Mouse (Mus musculus): ENCODE measurements at regions not wholly inside any gene's neighbourhood (a gene's known extent, or its start where the extent isn't known, plus 50 kb on each side); places are given as distances from the start of the nearest gene placed in this dataset.

DNA sequence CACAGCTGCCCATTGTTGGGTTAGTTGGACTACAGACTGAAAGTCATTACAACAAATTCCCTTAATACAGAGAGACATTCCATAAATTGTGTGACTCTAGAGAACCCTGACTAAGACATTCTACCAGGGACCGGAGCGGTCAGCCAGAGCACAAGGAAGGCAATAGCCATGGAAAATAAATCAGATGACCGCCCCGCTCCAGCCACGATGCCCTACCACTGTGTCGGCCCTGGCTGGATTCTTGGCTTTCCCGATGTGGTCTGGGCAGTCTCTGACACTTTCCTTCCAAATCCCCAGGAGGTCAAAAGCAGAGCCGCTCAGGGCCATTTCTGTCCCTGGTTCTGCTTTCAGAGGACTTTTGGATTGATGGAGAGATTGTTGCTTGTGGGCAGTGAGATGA is 57.8 kb downstream of the Lsm3 start:
- no peak for DNase-seq

- no peak for DNase-seq
Measured at GRCm38 (mm10) chr6:91574414-91574813, 58.7 kb downstream of the Lsm3 start.

- peak; percentile 85 for DNase-seq
Measured at GRCm38 (mm10) chr6:91575662-91576364, 60.1 kb downstream of the Lsm3 start.

GRCm38 (mm10) chr6:91576906-91577305 is 61.2 kb downstream of the Lsm3 start:
- no peak for DNase-seq

GRCm38 (mm10) chr6:91579666-91580065 is 63.9 kb downstream of the Lsm3 start:
- no peak for DNase-seq

GRCm38 (mm10) chr6:91580607-91581006 is 64.9 kb downstream of the Lsm3 start:
- DNase-seq, result no peak

- DNase-seq, result no peak
Measured at GRCm38 (mm10) chr6:91582338-91582737, 66.6 kb downstream of the Lsm3 start.

DNA sequence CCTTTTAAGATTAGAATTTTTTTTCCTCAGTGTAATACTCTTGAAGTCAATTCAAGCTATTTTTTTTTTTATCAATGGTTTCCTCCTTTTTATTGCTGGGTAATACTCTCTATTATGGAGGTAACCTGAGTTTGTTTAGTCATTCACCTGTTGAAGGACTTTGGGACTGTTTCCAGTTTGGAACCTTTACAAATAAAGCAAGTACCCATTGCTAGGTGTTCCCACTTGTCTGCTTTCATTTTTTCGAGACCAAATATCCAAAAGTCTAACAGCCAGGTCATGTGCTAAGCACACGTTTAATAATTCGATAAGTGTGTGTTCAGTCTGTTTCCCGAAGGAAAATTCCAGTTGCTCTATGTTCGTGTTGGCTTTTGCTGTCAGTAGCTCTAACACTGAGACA is 67.6 kb downstream of the Lsm3 start:
- DNase-seq, result no peak

DNA sequence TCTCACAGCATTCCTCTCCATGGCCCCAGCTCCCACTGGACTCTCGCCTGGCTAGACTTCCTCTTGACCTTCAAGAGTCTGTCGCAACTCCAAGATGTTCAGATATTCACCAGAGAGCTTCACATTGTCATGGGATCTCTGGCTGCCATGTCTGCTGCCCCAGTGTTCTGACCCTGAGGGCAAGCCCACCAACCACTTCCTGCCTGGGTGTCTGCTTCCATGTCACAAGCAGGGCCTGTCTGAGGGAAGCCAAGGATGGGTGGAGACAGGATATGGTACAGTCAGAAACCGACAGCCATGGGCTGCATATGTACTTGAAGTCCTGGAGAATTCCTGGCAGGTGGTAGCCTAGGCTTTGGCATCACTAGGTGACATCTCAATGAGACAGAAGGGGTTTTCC is 69.8 kb downstream of the Lsm3 start:
- no peak for DNase-seq

- DNase-seq, result no peak
Measured at GRCm38 (mm10) chr6:91589181-91589580, 73.5 kb downstream of the Lsm3 start.

DNA sequence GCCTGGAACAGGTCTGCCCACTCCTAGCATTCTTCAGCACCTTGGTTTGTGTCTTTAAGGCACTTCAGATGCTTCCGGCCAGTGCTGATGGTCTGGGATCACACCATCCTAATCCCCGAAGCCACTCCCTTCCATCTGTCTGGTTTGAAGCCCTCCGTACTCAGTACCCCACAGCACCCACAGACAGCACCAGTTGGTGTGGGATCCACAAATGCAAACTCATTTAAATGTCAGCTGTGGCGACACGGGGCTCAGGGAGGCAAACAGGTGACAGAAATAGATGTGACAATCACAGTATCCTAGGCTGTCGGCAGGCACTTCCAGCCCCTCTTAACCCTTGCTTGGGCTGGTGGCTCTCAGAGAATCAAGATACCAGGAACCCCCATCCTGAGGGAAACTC is 74.7 kb downstream of the Lsm3 start:
- peak; percentile 73 for DNase-seq

- peak; percentile 15 for DNase-seq
Measured at GRCm38 (mm10) chr6:91590806-91591571, 75.3 kb downstream of the Lsm3 start.

DNA sequence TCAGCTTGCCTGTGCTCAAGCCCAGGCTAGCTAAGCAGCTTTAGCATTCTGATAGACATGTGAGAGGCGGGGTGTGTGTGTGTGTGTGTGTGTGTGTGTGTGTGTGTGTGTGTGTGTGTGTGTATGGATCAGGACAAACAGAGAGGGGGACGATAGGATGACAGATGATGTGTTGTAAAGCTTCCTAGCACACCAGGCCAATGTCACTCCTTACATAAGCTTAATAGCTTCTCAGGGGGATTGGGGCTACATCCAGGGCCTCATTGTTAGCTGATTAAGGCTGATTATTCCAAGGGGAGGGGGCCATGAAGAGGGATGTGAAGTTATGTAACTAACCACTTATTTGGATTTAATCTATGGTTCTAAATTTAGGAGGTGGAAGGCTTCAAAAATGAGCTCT is 76.9 kb downstream of the Lsm3 start:
- peak; percentile 88 for DNase-seq

- no peak for DNase-seq
Measured at GRCm38 (mm10) chr6:91598942-91599341, 83.2 kb downstream of the Lsm3 start.

- no peak for DNase-seq
Measured at GRCm38 (mm10) chr6:91600116-91600515, 83.7 kb upstream of the Slc6a6 start.

DNA sequence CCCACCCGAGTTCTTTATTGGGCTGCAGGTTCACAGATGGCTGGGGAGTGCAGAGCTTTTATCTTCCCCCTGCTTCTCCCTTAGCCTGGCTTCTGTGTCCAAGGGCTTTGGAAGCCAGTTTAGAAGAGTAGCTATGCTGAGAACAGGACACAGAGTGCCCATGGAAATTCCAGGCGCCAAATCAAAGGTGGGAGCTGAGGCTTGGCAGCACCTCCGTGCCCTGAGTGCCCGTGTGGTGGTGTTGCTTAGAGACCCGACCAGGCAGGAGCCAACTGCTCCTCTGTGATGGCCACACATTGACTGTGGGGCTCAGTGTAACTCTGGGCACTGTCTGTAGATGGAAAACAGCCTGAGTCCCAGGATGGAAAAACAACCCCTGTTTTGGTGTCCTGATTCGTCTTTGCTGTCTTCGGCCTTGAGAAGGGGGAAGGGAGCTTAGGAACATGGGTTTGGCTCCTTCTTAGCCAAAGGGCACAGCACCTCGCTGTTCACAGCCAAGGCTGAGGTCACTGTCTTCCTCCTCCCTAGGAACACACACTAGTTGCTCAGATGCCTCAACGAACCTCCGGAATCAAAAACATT is 77.1 kb upstream of the Slc6a6 start:
- no peak for DNase-seq

- no peak for DNase-seq
Measured at GRCm38 (mm10) chr6:91607613-91608272, 76.1 kb upstream of the Slc6a6 start.

DNA sequence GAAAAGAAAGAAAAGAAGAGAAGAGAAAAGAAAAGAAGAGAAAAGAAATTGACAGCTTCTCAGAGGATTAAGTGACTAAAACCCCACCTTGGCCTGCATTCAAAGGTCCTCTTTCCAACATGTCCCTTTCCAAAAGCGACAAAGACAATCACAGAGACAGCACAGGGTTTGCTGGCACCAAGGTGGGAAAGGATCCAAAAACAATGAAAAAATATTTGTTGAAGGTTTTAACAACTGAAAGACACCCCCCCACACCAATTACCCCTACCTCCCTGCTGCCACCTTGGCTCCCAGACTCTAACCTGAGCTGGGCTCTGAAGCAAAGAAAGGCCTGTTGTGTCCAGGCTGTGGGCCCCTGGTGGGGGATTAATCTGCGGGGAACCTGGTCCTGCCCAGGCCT is 74.2 kb upstream of the Slc6a6 start:
- no peak for DNase-seq

- DNase-seq, result no peak
Measured at GRCm38 (mm10) chr6:91615022-91615421, 68.8 kb upstream of the Slc6a6 start.

DNA sequence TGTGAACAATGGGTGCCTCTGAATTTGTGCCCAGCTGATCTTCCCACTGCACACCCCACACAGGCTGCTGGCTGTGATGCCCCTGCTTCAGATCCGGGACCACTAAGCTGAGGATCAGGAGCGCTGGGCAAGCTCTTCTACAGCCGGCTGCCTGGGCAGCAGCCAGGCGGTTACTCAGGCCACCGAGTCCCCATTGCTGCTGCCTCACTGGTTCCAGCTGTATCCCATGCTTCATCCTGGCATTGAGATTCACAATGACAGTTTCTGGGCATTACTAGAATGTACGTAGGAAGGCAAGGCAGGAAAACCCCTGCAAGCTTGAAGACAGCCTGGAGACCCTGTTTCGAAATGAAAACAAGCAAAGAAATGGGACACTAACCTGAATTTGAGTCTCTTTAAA is 67.3 kb upstream of the Slc6a6 start:
- DNase-seq, result peak; percentile 86

DNA sequence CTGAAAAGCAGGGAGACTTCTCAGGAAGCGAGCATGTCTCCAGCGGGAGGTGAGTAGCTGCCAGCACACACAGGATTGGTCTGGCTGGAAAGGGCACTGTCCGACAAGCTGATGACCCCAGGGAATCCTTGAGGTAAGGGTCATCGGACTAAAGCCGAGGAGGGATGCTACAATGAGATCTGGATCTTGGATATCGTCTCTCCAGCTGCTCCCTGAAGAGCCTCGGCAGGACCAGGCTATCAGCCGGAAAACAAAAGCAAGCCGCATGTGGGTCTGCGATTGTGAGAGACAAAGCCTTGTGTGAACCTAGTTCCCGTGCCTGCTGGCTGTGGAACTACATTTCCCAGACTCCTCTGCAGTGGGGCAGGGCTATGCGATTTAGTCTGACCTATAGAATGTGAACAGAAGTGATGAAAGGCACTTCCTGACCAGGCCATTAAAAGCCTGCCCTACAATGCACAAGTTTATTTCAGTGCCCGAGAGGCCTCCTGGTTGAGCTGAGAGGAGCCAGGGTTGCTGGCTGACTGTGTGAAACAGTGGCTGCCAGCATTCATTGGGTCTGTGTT is 66.7 kb upstream of the Slc6a6 start:
- DNase-seq, result peak; percentile 92

GRCm38 (mm10) chr6:91617685-91618084 is 66.2 kb upstream of the Slc6a6 start:
- no peak for DNase-seq

GRCm38 (mm10) chr6:91619009-91619408 is 64.8 kb upstream of the Slc6a6 start:
- no peak for DNase-seq
